Mouse (Mus musculus) lung, adult 2 months (tissue): ENCODE results near the gene Olfr9. TPM values are rescaled to one million over a fixed set of nuclear protein-coding genes. Genes with fewer than 3 reads are reported as not detected.
"Not testable (repeated sequence)": the region's sequence is repeated elsewhere in the genome, so short reads cannot be mapped to it uniquely, and the experiment has no call there.

Experiments
- DNase-seq: peaks from one replicate; pipeline ENCODE4 v3.0.0; 2022
- H3K4me1 ChIP-seq: fragments of 200-500 bp; 2 replicates; pipeline ENCODE4 v1.6.1; 2011; ENCODE audit warnings: low read length; ENCODE audit not compliant: control insufficient read depth, insufficient read depth
- H3K4me3 ChIP-seq: fragments of 200-500 bp; replicated peaks from 2 replicates; pipeline ENCODE3; 2011; ENCODE audit warnings: low read depth, mild to moderate bottlenecking, control low read depth, low read length; ENCODE audit errors: extremely low read depth
- CTCF ChIP-seq: fragments of 200-500 bp; IDR thresholded peaks from 2 replicates; pipeline ENCODE4 v1.5.1; 2011; ENCODE audit warnings: mild to moderate bottlenecking, low read length, control low read depth; ENCODE audit not compliant: insufficient read depth
- POLR2A ChIP-seq: fragments of 200-500 bp; IDR thresholded peaks from 2 replicates; pipeline ENCODE4 v1.6.1; 2011; ENCODE audit warnings: low read depth, mild to moderate bottlenecking, control low read depth, low read length, borderline replicate concordance; ENCODE audit errors: extremely low read depth
- WGBS: fragments of 180-500 bp; shearing (Covaris S2); methylation state at CpG from one replicate; pipeline ENCODE4 v1.1.7; 2018; 5-methylcytosine and 5-hydroxymethylcytosine counted together
- polyA plus RNA-seq: library from polyadenylated mRNA; depleted of rRNA; stranded (reverse); fragments of >200 nt; gene quantifications from 2 replicates; pipeline ENCODE4 v1.2.3, GENCODE M21; 2012

Olfr9 gene
- polyA plus RNA-seq, 1 experiment, result not detected

- WGBS, result 64% methylated on average over 6 of the region's 6 CpGs
- DNase-seq, result no peak
- no peak overlapping the region for H3K4me3 ChIP-seq
- TF ChIP-seq POLR2A, result no peak
- no peak for TF ChIP-seq CTCF
- peaks cover 3% of the 10 kb centered on the region; the same call in 1 of the 2 replicates for H3K4me1 ChIP-seq
Observed at GRCm38 (mm10) chr10:128965871-128966270, 23.4 kb upstream of the Olfr9 start.

- no peak for DNase-seq
- WGBS, result 5% methylated on average over 1 of the region's 1 CpGs
Observed at GRCm38 (mm10) chr10:128968341-128968749, 20.9 kb upstream of the Olfr9 start.

GRCm38 (mm10) chr10:128970740-128971250 is 18.4 kb upstream of the Olfr9 start:
- Histone ChIP-seq H3K4me1 (peaks cover 3% of the 10 kb centered on the region; the same call in 1 of the 2 replicates), H3K4me3 (no peak overlapping the region)
- no peak for DNase-seq
- TF ChIP-seq CTCF, result no peak
- no peak for TF ChIP-seq POLR2A
- 40% methylated on average over 1 of the region's 1 CpGs for WGBS

More at GRCm38 (mm10) chr10:128968341-128968749, 20.9 kb upstream of the Olfr9 start:
- TF ChIP-seq CTCF, result no peak
- no peak for TF ChIP-seq POLR2A
- Histone ChIP-seq H3K4me1 (peaks cover 3% of the 10 kb centered on the region; the same call in 1 of the 2 replicates), H3K4me3 (no peak overlapping the region)

GRCm38 (mm10) chr10:128972841-128973240 is 16.4 kb upstream of the Olfr9 start:
- no peak for TF ChIP-seq CTCF
- TF ChIP-seq POLR2A, result no peak
- WGBS, result 80% methylated on average over 4 of the region's 4 CpGs
- H3K4me3 ChIP-seq, result no peak overlapping the region
- no peak for DNase-seq
- H3K4me1 ChIP-seq, result peaks cover 1% of the 10 kb centered on the region; the same call in 1 of the 2 replicates

- Histone ChIP-seq H3K4me1 (0 out of 2 replicates have a peak, but pooled peaks cover 2% of the 10 kb centered on the region), H3K4me3 (no peak overlapping the region)
- 72% methylated on average over 3 of the region's 3 CpGs for WGBS
- TF ChIP-seq POLR2A, result no peak
- TF ChIP-seq CTCF, result no peak
- DNase-seq, result no peak
Observed at GRCm38 (mm10) chr10:128976395-128976794, 12.8 kb upstream of the Olfr9 start.

GRCm38 (mm10) chr10:128977522-128978114 is 11.6 kb upstream of the Olfr9 start:
- no peak for TF ChIP-seq POLR2A
- TF ChIP-seq CTCF, result peak; percentile 76
- DNase-seq, result no peak
- Histone ChIP-seq H3K4me3 (no peak overlapping the region), H3K4me1 (0 out of 2 replicates have a peak, but pooled peaks cover 2% of the 10 kb centered on the region)
- WGBS, result 21% methylated on average over 9 of the region's 9 CpGs

- Histone ChIP-seq H3K4me1 (0 out of 2 replicates have a peak, but pooled peaks cover 2% of the 10 kb centered on the region), H3K4me3 (no peak overlapping the region)
- peak; percentile 25 for DNase-seq
- TF ChIP-seq POLR2A, result no peak
- TF ChIP-seq CTCF, result no peak
- WGBS, result 50% methylated on average over 3 of the region's 3 CpGs
Observed at GRCm38 (mm10) chr10:128980644-128981365, 8.4 kb upstream of the Olfr9 start.

- 52% methylated on average over 7 of the region's 10 CpGs for WGBS
- not testable (repeated sequence) for DNase-seq
Observed at GRCm38 (mm10) chr10:128990129-128990850, 1.1 kb downstream of the Olfr9 start.

GRCm38 (mm10) chr10:128990994-128991393 is 1.8 kb downstream of the Olfr9 start:
- no peak for DNase-seq
- Histone ChIP-seq H3K4me3 (no peak overlapping the region), H3K4me1 (no peaks in the 10 kb centered on the region)
- no peak for TF ChIP-seq POLR2A
- TF ChIP-seq CTCF, result no peak

More at GRCm38 (mm10) chr10:128990129-128990850, 1.1 kb downstream of the Olfr9 start:
- not testable (repeated sequence) for H3K4me1 ChIP-seq, H3K4me3 ChIP-seq
